Mouse (Mus musculus): ENCODE measurements around the gene Slc6a14.

DNA sequence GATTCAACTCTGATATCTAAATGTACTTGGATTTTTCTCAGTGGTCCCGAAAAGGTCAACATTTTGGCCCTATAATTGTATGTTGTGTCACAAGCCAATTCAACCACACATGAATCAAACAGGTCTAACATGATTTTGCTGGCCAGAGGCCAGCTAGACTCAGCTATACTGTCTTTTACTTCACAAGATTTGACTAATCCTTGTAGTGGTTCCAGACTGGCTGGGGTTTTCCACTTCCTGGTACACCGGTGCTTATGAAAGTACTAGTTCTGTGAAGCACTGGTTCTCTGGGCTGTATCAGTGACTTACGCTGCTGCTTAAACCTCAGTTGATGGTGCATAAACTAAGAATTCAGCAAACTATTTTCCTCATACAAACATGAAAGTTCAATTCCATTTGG, 19.0 kb upstream of the Slc6a14 start:
- TF ChIP-seq POLR2A (IDR thresholded peaks at IDR 0.05; ENCODE audit: extremely low read depth, insufficient read depth, low read length) (no peak), CTCF (IDR thresholded peaks at IDR 0.05; ENCODE audit: extremely low read depth, insufficient read depth, low read length) (no peak)
